Mouse (Mus musculus): ENCODE results near the gene Bcl2. TPM values are rescaled to one million over a fixed set of nuclear protein-coding genes. Genes with fewer than 3 reads are reported as not detected.
A peak's percentile ranks its signal among the peaks of the same experiment; 100 is the strongest.
"Not testable (repeated sequence)": the region's sequence is repeated elsewhere in the genome, so short reads cannot be mapped to it uniquely, and the experiment has no call there.

The Bcl2 gene
- total RNA-seq, 1 experiment, result 0.98 TPM

- Histone ChIP-seq H3K36me3 (ENCODE audit: control insufficient read depth, insufficient read depth, low read length, poor library complexity, severe bottlenecking) (peaks cover 34% of the 10 kb centered on the region), H3K27ac (ENCODE audit: insufficient read depth, low read depth, low read length, poor library complexity, severe bottlenecking) (no peak overlapping the region), H3K9ac (ENCODE audit: insufficient read depth, low read depth, low read length, poor library complexity, severe bottlenecking) (no peak overlapping the region), H3K4me1 (ENCODE audit: control insufficient read depth in 2 of 2, insufficient read depth in 2 of 2, low read length in 2 of 2, poor library complexity in 1 of 2) (no peaks in the 10 kb centered on the region), H3K4me3 (ENCODE audit: insufficient read depth in 1 of 2, low read depth in 1 of 2, low read length in 2 of 2, poor library complexity in 1 of 2, severe bottlenecking in 1 of 2) (no peak overlapping the region), H3K9me3 (ENCODE audit: control insufficient read depth, insufficient read depth, low read depth, low read length) (no peaks in the 10 kb centered on the region)
- peak; percentile 30 for DNase-seq (ENCODE audit: low read depth, low spot score)
- TF ChIP-seq CHD2 (IDR thresholded peaks at IDR 0.05; ENCODE audit: low read depth, low read length) (no peak), ZC3H11A (IDR thresholded peaks at IDR 0.05; ENCODE audit: borderline replicate concordance, low read depth, low read length) (no peak), ZNF384 (IDR thresholded peaks at IDR 0.05; ENCODE audit: low read depth, low read length) (no peak), HCFC1 (IDR thresholded peaks at IDR 0.05; ENCODE audit: borderline replicate concordance, insufficient read depth, low read length) (no peak), MAFK (IDR thresholded peaks at IDR 0.05; ENCODE audit: insufficient read depth, low read depth, low read length) (no peak)
- in situ Hi-C loops (cut with MboI; ENCODE audit: low sequenced_read_pairs in 2 of 2, unreplicated experiment in 2 of 2), result no loop called here
These were observed 24.0 kb upstream of the Bcl2 start for GRCm38 (mm10) chr1:106738092-106738491.

DNA sequence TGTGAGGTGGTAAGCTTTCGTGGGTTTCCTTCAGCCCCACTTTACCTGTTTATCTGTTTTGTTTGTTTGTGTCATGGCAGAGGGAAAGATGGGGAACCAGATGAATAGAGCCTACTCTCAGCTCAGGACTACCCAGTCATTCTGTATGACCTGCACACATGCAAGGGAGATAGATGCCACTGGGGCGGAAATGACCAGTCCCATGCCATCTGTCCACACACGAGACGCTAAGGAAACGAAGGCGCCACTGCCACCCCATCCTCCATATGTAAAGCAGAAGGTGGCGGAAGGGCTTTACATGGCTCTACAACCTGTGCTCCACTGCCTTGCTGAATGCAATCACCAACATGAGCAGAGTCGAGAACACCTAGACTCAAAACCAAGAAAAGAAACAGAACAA lies 22.1 kb upstream of the Bcl2 start:
- H3K9me3 ChIP-seq (ENCODE audit: control insufficient read depth, insufficient read depth, low read depth, low read length), result no peaks in the 10 kb centered on the region
- H3K4me3 ChIP-seq (ENCODE audit: insufficient read depth in 1 of 2, low read depth in 1 of 2, low read length in 2 of 2, poor library complexity in 1 of 2, severe bottlenecking in 1 of 2), result no peak overlapping the region
- DNase-seq (ENCODE audit: low read depth, low spot score), result no peak
- no peaks in the 10 kb centered on the region for H3K4me1 ChIP-seq (ENCODE audit: control insufficient read depth in 2 of 2, insufficient read depth in 2 of 2, low read length in 2 of 2, poor library complexity in 1 of 2)
- H3K9ac ChIP-seq (ENCODE audit: insufficient read depth, low read depth, low read length, poor library complexity, severe bottlenecking), result no peak overlapping the region
- H3K27ac ChIP-seq (ENCODE audit: insufficient read depth, low read depth, low read length, poor library complexity, severe bottlenecking), result no peak overlapping the region
- H3K36me3 ChIP-seq (ENCODE audit: control insufficient read depth, insufficient read depth, low read length, poor library complexity, severe bottlenecking), result peaks cover 32% of the 10 kb centered on the region
- TF ChIP-seq ZC3H11A (IDR thresholded peaks at IDR 0.05; ENCODE audit: borderline replicate concordance, low read depth, low read length) (no peak), CHD2 (IDR thresholded peaks at IDR 0.05; ENCODE audit: low read depth, low read length) (no peak), HCFC1 (IDR thresholded peaks at IDR 0.05; ENCODE audit: borderline replicate concordance, insufficient read depth, low read length) (no peak), ZNF384 (IDR thresholded peaks at IDR 0.05; ENCODE audit: low read depth, low read length) (no peak), MAFK (IDR thresholded peaks at IDR 0.05; ENCODE audit: insufficient read depth, low read depth, low read length) (no peak)
- in situ Hi-C loops (cut with MboI; ENCODE audit: low sequenced_read_pairs in 2 of 2, unreplicated experiment in 2 of 2), result no loop called here

GRCm38 (mm10) chr1:106735586-106735985 lies 21.5 kb upstream of the Bcl2 start:
- H3K9ac ChIP-seq (ENCODE audit: insufficient read depth, low read depth, low read length, poor library complexity, severe bottlenecking), result no peak overlapping the region
- TF ChIP-seq MAFK (IDR thresholded peaks at IDR 0.05; ENCODE audit: insufficient read depth, low read depth, low read length) (no peak), ZC3H11A (IDR thresholded peaks at IDR 0.05; ENCODE audit: borderline replicate concordance, low read depth, low read length) (no peak; the same call in 1 of the 2 replicates), ZNF384 (IDR thresholded peaks at IDR 0.05; ENCODE audit: low read depth, low read length) (no peak), CHD2 (IDR thresholded peaks at IDR 0.05; ENCODE audit: low read depth, low read length) (no peak), HCFC1 (IDR thresholded peaks at IDR 0.05; ENCODE audit: borderline replicate concordance, insufficient read depth, low read length) (no peak)
- peaks cover 30% of the 10 kb centered on the region for H3K36me3 ChIP-seq (ENCODE audit: control insufficient read depth, insufficient read depth, low read length, poor library complexity, severe bottlenecking)
- peak; percentile 35 for DNase-seq (ENCODE audit: low read depth, low spot score)
- in situ Hi-C loops (cut with MboI; ENCODE audit: low sequenced_read_pairs in 2 of 2, unreplicated experiment in 2 of 2), result no loop called here
- no peaks in the 10 kb centered on the region for H3K4me1 ChIP-seq (ENCODE audit: control insufficient read depth in 2 of 2, insufficient read depth in 2 of 2, low read length in 2 of 2, poor library complexity in 1 of 2)
- H3K4me3 ChIP-seq (ENCODE audit: insufficient read depth in 1 of 2, low read depth in 1 of 2, low read length in 2 of 2, poor library complexity in 1 of 2, severe bottlenecking in 1 of 2), result no peak overlapping the region
- no peaks in the 10 kb centered on the region for H3K9me3 ChIP-seq (ENCODE audit: control insufficient read depth, insufficient read depth, low read depth, low read length)
- H3K27ac ChIP-seq (ENCODE audit: insufficient read depth, low read depth, low read length, poor library complexity, severe bottlenecking), result no peak overlapping the region

- DNase-seq (ENCODE audit: low read depth, low spot score), result no peak
- Histone ChIP-seq H3K4me3 (ENCODE audit: insufficient read depth in 1 of 2, low read depth in 1 of 2, low read length in 2 of 2, poor library complexity in 1 of 2, severe bottlenecking in 1 of 2) (no peak overlapping the region), H3K4me1 (ENCODE audit: control insufficient read depth in 2 of 2, insufficient read depth in 2 of 2, low read length in 2 of 2, poor library complexity in 1 of 2) (peaks cover 0 to 4% of the 10 kb centered on the region in 2 experiments; a peak in 1 of 4 replicates), H3K27ac (ENCODE audit: insufficient read depth, low read depth, low read length, poor library complexity, severe bottlenecking) (no peak overlapping the region), H3K9me3 (ENCODE audit: control insufficient read depth, insufficient read depth, low read depth, low read length) (no peaks in the 10 kb centered on the region), H3K36me3 (ENCODE audit: control insufficient read depth, insufficient read depth, low read length, poor library complexity, severe bottlenecking) (peaks cover 2% of the 10 kb centered on the region), H3K9ac (ENCODE audit: insufficient read depth, low read depth, low read length, poor library complexity, severe bottlenecking) (no peak overlapping the region)
- no peak for TF ChIP-seq ZNF384 (IDR thresholded peaks at IDR 0.05; ENCODE audit: low read depth, low read length)
- no peak for TF ChIP-seq CHD2 (IDR thresholded peaks at IDR 0.05; ENCODE audit: low read depth, low read length)
- TF ChIP-seq MAFK (IDR thresholded peaks at IDR 0.05; ENCODE audit: insufficient read depth, low read depth, low read length), result no peak
- in situ Hi-C loops (cut with MboI; ENCODE audit: low sequenced_read_pairs in 2 of 2, unreplicated experiment in 2 of 2), result no loop called here
These were observed 8.0 kb upstream of the Bcl2 start for GRCm38 (mm10) chr1:106722061-106722460.

- H3K27ac ChIP-seq (ENCODE audit: insufficient read depth, low read depth, low read length, poor library complexity, severe bottlenecking); H3K36me3 ChIP-seq (ENCODE audit: control insufficient read depth, insufficient read depth, low read length, poor library complexity, severe bottlenecking); H3K4me3 ChIP-seq (ENCODE audit: insufficient read depth in 1 of 2, low read depth in 1 of 2, low read length in 2 of 2, poor library complexity in 1 of 2, severe bottlenecking in 1 of 2); H3K4me1 ChIP-seq (ENCODE audit: control insufficient read depth in 2 of 2, insufficient read depth in 2 of 2, low read length in 2 of 2, poor library complexity in 1 of 2); in situ Hi-C loops (cut with MboI; ENCODE audit: low sequenced_read_pairs in 2 of 2, unreplicated experiment in 2 of 2); H3K9me3 ChIP-seq (ENCODE audit: control insufficient read depth, insufficient read depth, low read depth, low read length); H3K9ac ChIP-seq (ENCODE audit: insufficient read depth, low read depth, low read length, poor library complexity, severe bottlenecking); DNase-seq (ENCODE audit: low read depth, low spot score): not testable (repeated sequence)
These were observed 3.7 kb upstream of the Bcl2 start for GRCm38 (mm10) chr1:106717736-106718135.
